Mouse (Mus musculus) MEL (cell line): Measurements from ENCODE around the gene Osbpl5. TPM values are rescaled to one million over a fixed set of nuclear protein-coding genes. Genes with fewer than 3 reads are reported as not detected.
A peak's percentile ranks its signal among the peaks of the same experiment; 100 is the strongest.

ENCODE experiments used
- DNase-seq: peaks from one replicate; pipeline ENCODE4 v3.0.0; 2011; ENCODE audit warnings: low read depth, low spot score
- H3K27ac ChIP-seq: 2 replicates; pipeline ENCODE4 v1.5.1; 2012; ENCODE audit warnings: low read depth, mild to moderate bottlenecking, control low read depth, low read length, moderate library complexity; ENCODE audit not compliant: control insufficient read depth
- H3K27me3 ChIP-seq, 2 experiments: fragments of 150-350 bp in 1 of 2; sonication (generic) in 1 of 2; 2 replicates each; pipeline ENCODE4 v1.6.1; 2012; ENCODE audit warnings: low read length in 2 of 2, mild to moderate bottlenecking in 2 of 2, improper control_type of control experiment in 1 of 2, moderate library complexity in 1 of 2; ENCODE audit not compliant: insufficient read depth in 2 of 2, control insufficient read depth in 1 of 2
- H3K36me3 ChIP-seq, 2 experiments: 2 replicates each; pipeline ENCODE4 v1.6.1; 2012 to 2014; ENCODE audit warnings: low read length in 2 of 2, improper control_type of control experiment in 1 of 2, inconsistent platforms in 1 of 2, mild to moderate bottlenecking in 1 of 2; ENCODE audit not compliant: insufficient read depth in 2 of 2, control insufficient read depth in 1 of 2
- H3K4me1 ChIP-seq, 2 experiments: fragments of 150-350 bp in 1 of 2; sonication (generic) in 1 of 2; 2 replicates each; pipeline ENCODE4 v1.6.1; 2012; ENCODE audit warnings: low read length in 2 of 2, improper control_type of control experiment in 1 of 2, mild to moderate bottlenecking in 1 of 2; ENCODE audit not compliant: insufficient read depth in 2 of 2, control insufficient read depth in 1 of 2
- H3K4me3 ChIP-seq, 2 experiments: fragments of 150-350 bp in 1 of 2; sonication (generic) in 1 of 2; 2 replicates each; pipeline ENCODE4 v1.5.1; 2012; ENCODE audit warnings: low read depth in 2 of 2, low read length in 2 of 2, mild to moderate bottlenecking in 2 of 2, moderate library complexity in 2 of 2, control low read depth in 1 of 2, improper control_type of control experiment in 1 of 2; ENCODE audit not compliant: control insufficient read depth in 1 of 2, insufficient read depth in 1 of 2
- H3K79me2 ChIP-seq: 2 replicates; pipeline ENCODE4 v1.6.1; 2012; ENCODE audit warnings: mild to moderate bottlenecking, low read length, moderate library complexity; ENCODE audit not compliant: control insufficient read depth, poor library complexity, insufficient read depth
- H3K9ac ChIP-seq: 2 replicates; pipeline ENCODE4 v1.6.1; 2012; ENCODE audit warnings: low read depth, mild to moderate bottlenecking, control low read depth, low read length, moderate library complexity; ENCODE audit not compliant: control insufficient read depth, poor library complexity, severe bottlenecking
- H3K9me3 ChIP-seq: fragments of 150-350 bp; sonication (generic); replicated peaks from 2 replicates; pipeline ENCODE4 v1.6.1; 2012; ENCODE audit warnings: mild to moderate bottlenecking, low read length, improper control_type of control experiment, moderate library complexity; ENCODE audit not compliant: insufficient read depth
- CHD1 ChIP-seq: IDR thresholded peaks from 2 replicates; pipeline ENCODE4 v1.6.1; 2012; ENCODE audit warnings: low read depth, mild to moderate bottlenecking, inconsistent platforms, low read length, improper control_type of control experiment
- CHD2 ChIP-seq: IDR thresholded peaks from 2 replicates; pipeline ENCODE4 v1.6.1; 2011; ENCODE audit warnings: low read length, improper control_type of control experiment
- CTCF ChIP-seq, 3 experiments: IDR thresholded peaks in 2 of 3; conservative IDR thresholded peaks in 1 of 3; 2 replicates each; pipeline ENCODE4 v1.5.1; 2011 to 2012; ENCODE audit warnings: low read length in 3 of 3, low read depth in 2 of 3, mild to moderate bottlenecking in 2 of 3, improper control_type of control experiment in 1 of 3, inconsistent platforms in 1 of 3, mixed read lengths in 1 of 3, moderate library complexity in 1 of 3; ENCODE audit not compliant: control insufficient read depth in 1 of 3, insufficient read depth in 1 of 3, poor library complexity in 1 of 3, severe bottlenecking in 1 of 3
- E2F4 ChIP-seq: IDR thresholded peaks from 2 replicates; pipeline ENCODE4 v1.6.1; 2011; ENCODE audit warnings: low read depth, low read length, improper control_type of control experiment, borderline replicate concordance
- ELF1 ChIP-seq: IDR thresholded peaks from 2 replicates; pipeline ENCODE4 v1.6.1; 2014; ENCODE audit warnings: low read depth, mild to moderate bottlenecking, inconsistent platforms, low read length, improper control_type of control experiment, moderate library complexity
- ETS1 ChIP-seq: IDR thresholded peaks from 2 replicates; pipeline ENCODE4 v1.6.1; 2012; ENCODE audit warnings: low read depth, mild to moderate bottlenecking, inconsistent platforms, low read length, improper control_type of control experiment, moderate library complexity
- GABPA ChIP-seq: IDR thresholded peaks from 2 replicates; pipeline ENCODE4 v1.6.1; 2012; ENCODE audit warnings: low read depth, mild to moderate bottlenecking, inconsistent platforms, low read length, improper control_type of control experiment, moderate library complexity
- GATA1 ChIP-seq: IDR thresholded peaks from 2 replicates; pipeline ENCODE4 v1.6.1; 2011; ENCODE audit warnings: low read depth, low read length, improper control_type of control experiment
- HCFC1 ChIP-seq: IDR thresholded peaks from 2 replicates; pipeline ENCODE4 v1.6.1; 2012; ENCODE audit warnings: low read depth, mild to moderate bottlenecking, inconsistent platforms, low read length, improper control_type of control experiment, moderate library complexity
- JUND ChIP-seq: IDR thresholded peaks from 2 replicates; pipeline ENCODE4 v1.6.1; 2011; ENCODE audit warnings: low read depth, mild to moderate bottlenecking, improper control_type of control experiment, low read length
- KAT2A ChIP-seq: conservative IDR thresholded peaks from 2 replicates; pipeline ENCODE4 v1.6.1; 2012; ENCODE audit warnings: low read depth, low read length, improper control_type of control experiment, inconsistent platforms
- MAFK ChIP-seq: IDR thresholded peaks from 2 replicates; pipeline ENCODE4 v1.6.1; 2011; ENCODE audit warnings: low read depth, mild to moderate bottlenecking, low read length, improper control_type of control experiment, borderline replicate concordance
- MAZ ChIP-seq: IDR thresholded peaks from 2 replicates; pipeline ENCODE4 v1.6.1; 2012; ENCODE audit warnings: low read depth, mild to moderate bottlenecking, inconsistent platforms, low read length, improper control_type of control experiment
- MYB ChIP-seq: IDR thresholded peaks from 2 replicates; pipeline ENCODE4 v1.6.1; 2011; ENCODE audit warnings: mild to moderate bottlenecking, low read depth, low read length, improper control_type of control experiment
- MYC ChIP-seq: IDR thresholded peaks from 2 replicates; pipeline ENCODE4 v1.6.1; 2011; ENCODE audit warnings: low read depth, mild to moderate bottlenecking, low read length, improper control_type of control experiment, moderate library complexity
- NELFE ChIP-seq: IDR thresholded peaks from 2 replicates; pipeline ENCODE4 v1.6.1; 2011; ENCODE audit warnings: low read depth, low read length, improper control_type of control experiment
- POLR2AphosphoS5 ChIP-seq: IDR thresholded peaks from 2 replicates; pipeline ENCODE4 v1.6.1; 2012; ENCODE audit warnings: low read depth, borderline replicate concordance, mild to moderate bottlenecking, inconsistent platforms, low read length, moderate library complexity, mixed read lengths
- RAD21 ChIP-seq: IDR thresholded peaks from 2 replicates; pipeline ENCODE4 v1.6.1; 2011; ENCODE audit warnings: mild to moderate bottlenecking, low read depth, low read length, improper control_type of control experiment
- RCOR1 ChIP-seq: IDR thresholded peaks from 2 replicates; pipeline ENCODE4 v1.6.1; 2012; ENCODE audit warnings: low read depth, mild to moderate bottlenecking, inconsistent platforms, low read length, improper control_type of control experiment
- SMC3 ChIP-seq: IDR thresholded peaks from 2 replicates; pipeline ENCODE4 v1.6.1; 2011; ENCODE audit warnings: low read depth, low read length, improper control_type of control experiment
- TAL1 ChIP-seq: IDR thresholded peaks from 2 replicates; pipeline ENCODE4 v1.6.1; 2012; ENCODE audit warnings: mild to moderate bottlenecking, inconsistent platforms, low read length, moderate library complexity, mixed read lengths
- TBP ChIP-seq: IDR thresholded peaks from 2 replicates; pipeline ENCODE4 v1.8.0; 2011; ENCODE audit warnings: low read depth, low read length, improper control_type of control experiment
- UBTF ChIP-seq: IDR thresholded peaks from 2 replicates; pipeline ENCODE4 v1.6.1; 2012; ENCODE audit warnings: low read depth, mild to moderate bottlenecking, inconsistent platforms, low read length, improper control_type of control experiment, moderate library complexity, borderline replicate concordance; ENCODE audit not compliant: insufficient read depth
- USF1 ChIP-seq: IDR thresholded peaks from 2 replicates; pipeline ENCODE4 v1.6.1; 2014; ENCODE audit warnings: low read depth, mild to moderate bottlenecking, inconsistent platforms, low read length, improper control_type of control experiment, moderate library complexity
- USF2 ChIP-seq, 2 experiments: IDR thresholded peaks; 2 replicates each; pipeline ENCODE4 v1.6.1; 2011 to 2012; ENCODE audit warnings: improper control_type of control experiment in 2 of 2, low read length in 2 of 2, borderline replicate concordance in 1 of 2, inconsistent platforms in 1 of 2, low read depth in 1 of 2, mild to moderate bottlenecking in 1 of 2; ENCODE audit not compliant: insufficient read depth in 1 of 2
- ZC3H11A ChIP-seq: IDR thresholded peaks from 2 replicates; pipeline ENCODE4 v1.6.1; 2012; ENCODE audit warnings: low read depth, mild to moderate bottlenecking, inconsistent platforms, low read length, improper control_type of control experiment
- ZMIZ1 ChIP-seq: IDR thresholded peaks from 2 replicates; pipeline ENCODE4 v1.6.1; 2012; ENCODE audit warnings: low read depth, mild to moderate bottlenecking, inconsistent platforms, low read length, improper control_type of control experiment, moderate library complexity
- ZNF384 ChIP-seq: IDR thresholded peaks from 2 replicates; pipeline ENCODE4 v1.6.1; 2012; ENCODE audit warnings: low read depth, mild to moderate bottlenecking, inconsistent platforms, low read length, improper control_type of control experiment
- polyA plus RNA-seq, 2 experiments: library from polyadenylated mRNA; stranded (reverse) in 1 of 2; unstranded in 1 of 2; fragments of >175 nt in 1 of 2; fragments of >200 nt in 1 of 2; gene quantifications; 2 replicates each; pipeline versions ENCODE4 v1.2.1 to v1.2.4; 2012; ENCODE audit warnings: low replicate concordance in 2 of 2, low read depth in 1 of 2; ENCODE audit not compliant: insufficient read length in 2 of 2, insufficient read depth in 1 of 2, missing spikeins in 1 of 2
- total RNA-seq: library from RNA; depleted of rRNA; stranded (reverse); fragments of 300-350 nt; gene quantifications from 2 replicates; pipeline ENCODE4 v1.2.3, GENCODE M21; 2012

Osbpl5 gene
- total and polyA plus RNA-seq, 3 experiments = 0.27 to 0.50 TPM; not detected in 1

- Histone ChIP-seq H3K4me3 (no peak overlapping the region), H3K4me1 (no peaks in the 10 kb centered on the region)
Observed at GRCm38 (mm10) chr7:143793121-143793520, 36.3 kb upstream of the Osbpl5 start.

GRCm38 (mm10) chr7:143792336-143792985 is 35.7 kb upstream of the Osbpl5 start:
- Histone ChIP-seq H3K79me2 (no peaks in the 10 kb centered on the region), H3K27me3 (no peaks in the 10 kb centered on the region), H3K9ac (no peak overlapping the region), H3K4me3 (no peak overlapping the region), H3K36me3 (no peaks in the 10 kb centered on the region; a peak in 2 of 4 replicates), H3K27ac (no peak overlapping the region), H3K9me3 (no peaks in the 10 kb centered on the region), H3K4me1 (no peaks in the 10 kb centered on the region)
- no peak for TF ChIP-seq GABPA
- TF ChIP-seq KAT2A = no peak
- no peak for TF ChIP-seq ZMIZ1
- no peak for TF ChIP-seq RAD21
- no peak for TF ChIP-seq HCFC1
- no peak for TF ChIP-seq POLR2AphosphoS5
- TF ChIP-seq USF1 = no peak
- TF ChIP-seq ETS1 = no peak
- no peak for TF ChIP-seq USF2 (IDR thresholded peaks at IDR 0.05; ENCODE audit: borderline replicate concordance in 1 of 2, insufficient read depth in 1 of 2, low read depth in 1 of 2, low read length in 2 of 2)
- no peak for TF ChIP-seq MYB
- TF ChIP-seq ZNF384 = no peak
- no peak for TF ChIP-seq CTCF (IDR thresholded peaks at IDR 0.05 in 2 of 3, conservative IDR thresholded peaks at IDR 0.05 in 1 of 3; ENCODE audit: control insufficient read depth in 1 of 3, insufficient read depth in 1 of 3, low read depth in 2 of 3, low read length in 3 of 3, poor library complexity in 1 of 3, severe bottlenecking in 1 of 3)
- no peak for TF ChIP-seq UBTF
- DNase-seq = no peak

More at GRCm38 (mm10) chr7:143793121-143793520, 36.3 kb upstream of the Osbpl5 start:
- DNase-seq = peak; percentile 73
- no peaks in the 10 kb centered on the region for H3K27me3 ChIP-seq
- no peaks in the 10 kb centered on the region; a peak in 2 of 4 replicates for H3K36me3 ChIP-seq
- H3K27ac ChIP-seq = no peak overlapping the region
- no peaks in the 10 kb centered on the region for H3K79me2 ChIP-seq
- H3K9me3 ChIP-seq = no peaks in the 10 kb centered on the region
- no peak overlapping the region for H3K9ac ChIP-seq
- peak; percentile 68 to 78 (median 78) for TF ChIP-seq CTCF (IDR thresholded peaks at IDR 0.05 in 2 of 3, conservative IDR thresholded peaks at IDR 0.05 in 1 of 3; ENCODE audit: control insufficient read depth in 1 of 3, insufficient read depth in 1 of 3, low read depth in 2 of 3, low read length in 3 of 3, poor library complexity in 1 of 3, severe bottlenecking in 1 of 3)
- TF ChIP-seq ETS1 = no peak
- no peak for TF ChIP-seq CHD2
- TF ChIP-seq TAL1 = no peak
- no peak for TF ChIP-seq KAT2A
- no peak for TF ChIP-seq MAZ
- TF ChIP-seq JUND = no peak
- peak; percentile 73 for TF ChIP-seq RAD21
- no peak for TF ChIP-seq TBP
- no peak for TF ChIP-seq CHD1
- no peak for TF ChIP-seq RCOR1
- no peak for TF ChIP-seq E2F4
- TF ChIP-seq ELF1 = 0 out of 2 replicates have a peak, but pooled peaks have one; percentile 8
- TF ChIP-seq USF1 = no peak
- TF ChIP-seq MYC = no peak
- no peak for TF ChIP-seq ZNF384
- no peak for TF ChIP-seq USF2 (IDR thresholded peaks at IDR 0.05; ENCODE audit: borderline replicate concordance in 1 of 2, insufficient read depth in 1 of 2, low read depth in 1 of 2, low read length in 2 of 2)
- no peak for TF ChIP-seq GATA1
- peak; percentile 67 for TF ChIP-seq SMC3
- TF ChIP-seq MAFK = no peak
- TF ChIP-seq GABPA = no peak
- no peak for TF ChIP-seq MYB
- peak; percentile 40 for TF ChIP-seq ZC3H11A
- no peak for TF ChIP-seq NELFE
